Mouse (Mus musculus): ENCODE results near the gene Gucy2d.

Gene Gucy2d

GRCm38 (mm10) chr7:98439956-98440466 is at the start of gene Gucy2d:
TSS of gene Gucy2d (plus strand) at chr7:98440416.
- in situ Hi-C loops (cut with MboI; ENCODE audit: low pct_unique_long_range_greater_than_20kb in 1 of 2, low sequenced_read_pairs in 2 of 2, unreplicated experiment in 1 of 2) = no loop called here

GRCm38 (mm10) chr7:98390486-98390885 is 49.7 kb upstream of the Gucy2d start:
- in situ Hi-C loops (cut with MboI; ENCODE audit: low pct_unique_long_range_greater_than_20kb in 1 of 2, low sequenced_read_pairs in 2 of 2, unreplicated experiment in 1 of 2) = no loop called here

- in situ Hi-C loops (cut with MboI; ENCODE audit: low pct_unique_long_range_greater_than_20kb in 1 of 2, low sequenced_read_pairs in 2 of 2, unreplicated experiment in 1 of 2) = no loop called here
Observed at GRCm38 (mm10) chr7:98391351-98391936, 48.8 kb upstream of the Gucy2d start.

GRCm38 (mm10) chr7:98392466-98393201 is 47.6 kb upstream of the Gucy2d start:
- in situ Hi-C loops (cut with MboI; ENCODE audit: low pct_unique_long_range_greater_than_20kb in 1 of 2, low sequenced_read_pairs in 2 of 2, unreplicated experiment in 1 of 2) = no loop called here

GRCm38 (mm10) chr7:98402582-98403574 is 37.3 kb upstream of the Gucy2d start:
- in situ Hi-C loops (cut with MboI; ENCODE audit: low pct_unique_long_range_greater_than_20kb in 1 of 2, low sequenced_read_pairs in 2 of 2, unreplicated experiment in 1 of 2) = no loop called here

- in situ Hi-C loops (cut with MboI; ENCODE audit: low pct_unique_long_range_greater_than_20kb in 1 of 2, low sequenced_read_pairs in 2 of 2, unreplicated experiment in 1 of 2) = no loop called here
Observed at GRCm38 (mm10) chr7:98403996-98404395, 36.2 kb upstream of the Gucy2d start.

GRCm38 (mm10) chr7:98407615-98408014 is 32.6 kb upstream of the Gucy2d start:
- in situ Hi-C loops (cut with MboI; ENCODE audit: low pct_unique_long_range_greater_than_20kb in 1 of 2, low sequenced_read_pairs in 2 of 2, unreplicated experiment in 1 of 2) = no loop called here

GRCm38 (mm10) chr7:98413115-98413514 is 27.1 kb upstream of the Gucy2d start:
- in situ Hi-C loops (cut with MboI; ENCODE audit: low pct_unique_long_range_greater_than_20kb in 1 of 2, low sequenced_read_pairs in 2 of 2, unreplicated experiment in 1 of 2) = no loop called here

GRCm38 (mm10) chr7:98415550-98415949 is 24.7 kb upstream of the Gucy2d start:
- in situ Hi-C loops (cut with MboI; ENCODE audit: low pct_unique_long_range_greater_than_20kb in 1 of 2, low sequenced_read_pairs in 2 of 2, unreplicated experiment in 1 of 2) = no loop called here

- in situ Hi-C loops (cut with MboI; ENCODE audit: low pct_unique_long_range_greater_than_20kb in 1 of 2, low sequenced_read_pairs in 2 of 2, unreplicated experiment in 1 of 2) = no loop called here
Observed at GRCm38 (mm10) chr7:98416020-98416419, 24.2 kb upstream of the Gucy2d start.

- in situ Hi-C loops (cut with MboI; ENCODE audit: low pct_unique_long_range_greater_than_20kb in 1 of 2, low sequenced_read_pairs in 2 of 2, unreplicated experiment in 1 of 2) = no loop called here
Observed at GRCm38 (mm10) chr7:98418031-98418805, 22.0 kb upstream of the Gucy2d start.

GRCm38 (mm10) chr7:98419366-98419765 is 20.9 kb upstream of the Gucy2d start:
- in situ Hi-C loops (cut with MboI; ENCODE audit: low pct_unique_long_range_greater_than_20kb in 1 of 2, low sequenced_read_pairs in 2 of 2, unreplicated experiment in 1 of 2) = no loop called here

GRCm38 (mm10) chr7:98423546-98423945 is 16.7 kb upstream of the Gucy2d start:
- in situ Hi-C loops (cut with MboI; ENCODE audit: low pct_unique_long_range_greater_than_20kb in 1 of 2, low sequenced_read_pairs in 2 of 2, unreplicated experiment in 1 of 2) = loop anchor here in 1 of 2 experiments (5.0 kb wide), 1 partner anchor 66 kb away; no protein-coding TSS in a partner anchor

GRCm38 (mm10) chr7:98424396-98424795 is 15.8 kb upstream of the Gucy2d start:
- in situ Hi-C loops (cut with MboI; ENCODE audit: low pct_unique_long_range_greater_than_20kb in 1 of 2, low sequenced_read_pairs in 2 of 2, unreplicated experiment in 1 of 2) = loop anchor here in 1 of 2 experiments (5.0 kb wide), 1 partner anchor 67 kb away; no protein-coding TSS in a partner anchor

- in situ Hi-C loops (cut with MboI; ENCODE audit: low pct_unique_long_range_greater_than_20kb in 1 of 2, low sequenced_read_pairs in 2 of 2, unreplicated experiment in 1 of 2) = no loop called here
Observed at GRCm38 (mm10) chr7:98425551-98425950, 14.7 kb upstream of the Gucy2d start.

GRCm38 (mm10) chr7:98426641-98427040 is 13.6 kb upstream of the Gucy2d start:
- in situ Hi-C loops (cut with MboI; ENCODE audit: low pct_unique_long_range_greater_than_20kb in 1 of 2, low sequenced_read_pairs in 2 of 2, unreplicated experiment in 1 of 2) = no loop called here

GRCm38 (mm10) chr7:98427115-98427835 is 12.9 kb upstream of the Gucy2d start:
- in situ Hi-C loops (cut with MboI; ENCODE audit: low pct_unique_long_range_greater_than_20kb in 1 of 2, low sequenced_read_pairs in 2 of 2, unreplicated experiment in 1 of 2) = no loop called here

All from mouse embryonic stem cell (cell line).